Mouse (Mus musculus) liver, embryonic 15.5 days (tissue): Measurements from ENCODE around the gene Egflam. TPM values are rescaled to one million over a fixed set of nuclear protein-coding genes. Genes with fewer than 3 reads are reported as not detected.

ENCODE experiments used
- ATAC-seq: fragments of 200-750 bp; cut with Nextera tagmentation; 2 replicates; pipeline ENCODE4 v1.8.0; 2017; ENCODE audit warnings: moderate number of reproducible peaks, mild to moderate bottlenecking, moderate library complexity; ENCODE audit not compliant: insufficient read depth
- H3K27ac ChIP-seq: fragments of 300-500 bp; sonication (generic); replicated peaks from 2 replicates; pipeline ENCODE4 v1.5.1; 2015; ENCODE audit warnings: mild to moderate bottlenecking, inconsistent platforms
- H3K27me3 ChIP-seq: fragments of 300-500 bp; sonication (generic); 2 replicates; pipeline ENCODE4 v1.6.1; 2015; ENCODE audit warnings: mild to moderate bottlenecking, inconsistent platforms
- H3K36me3 ChIP-seq: fragments of 300-500 bp; sonication (generic); replicated peaks from 2 replicates; pipeline ENCODE4 v1.6.1; 2015; ENCODE audit warnings: moderate library complexity, mild to moderate bottlenecking, inconsistent platforms
- H3K4me1 ChIP-seq: fragments of 300-500 bp; sonication (generic); replicated peaks from 2 replicates; pipeline ENCODE4 v1.6.1; 2015; ENCODE audit warnings: inconsistent platforms
- H3K4me2 ChIP-seq: fragments of 300-500 bp; sonication (generic); 2 replicates; pipeline ENCODE4 v1.6.1; 2015; ENCODE audit warnings: moderate library complexity, mild to moderate bottlenecking, inconsistent platforms
- H3K4me3 ChIP-seq: fragments of 300-500 bp; sonication (generic); replicated peaks from 2 replicates; pipeline ENCODE4 v1.5.1; 2015; ENCODE audit warnings: mild to moderate bottlenecking, inconsistent platforms
- H3K9ac ChIP-seq: fragments of 300-500 bp; sonication (generic); 2 replicates; pipeline ENCODE4 v1.6.1; 2015; ENCODE audit warnings: moderate library complexity, mild to moderate bottlenecking, inconsistent platforms
- H3K9me3 ChIP-seq: fragments of 300-500 bp; sonication (generic); replicated peaks from 2 replicates; pipeline ENCODE4 v1.6.1; 2016; ENCODE audit warnings: inconsistent platforms
- WGBS: fragments of 180-500 bp; shearing (Covaris S2); methylation state at CpG from one replicate; pipeline ENCODE4 v1.1.7; 2015; ENCODE audit warnings: mixed read lengths; ENCODE audit not compliant: insufficient replicate concordance; 5-methylcytosine and 5-hydroxymethylcytosine counted together
- polyA plus RNA-seq: library from polyadenylated mRNA; unstranded; fragments of >200 nt; fragmentation: Nextera tagmentation; extraction: Ambion mirVana; gene quantifications from 2 replicates; pipeline ENCODE4 v1.2.1, GENCODE M21; 2015

Gene Egflam
- polyA plus RNA-seq, 1 experiment from 2014 or later = 0.67 TPM

- H3K36me3 ChIP-seq = no peaks in the 10 kb centered on the region
- 0 out of 2 replicates have a peak, but pooled peaks cover 3% of the 10 kb centered on the region for H3K27me3 ChIP-seq
- no peak overlapping the region for H3K9ac ChIP-seq
- no peaks in the 10 kb centered on the region for H3K4me1 ChIP-seq
- ATAC-seq = no peak
- H3K9me3 ChIP-seq = no peaks in the 10 kb centered on the region
- no peak overlapping the region for H3K4me3 ChIP-seq
- 55% methylated on average over 8 of the region's 8 CpGs for WGBS
- H3K4me2 ChIP-seq = no peak overlapping the region
- no peak overlapping the region for H3K27ac ChIP-seq
Observed at GRCm38 (mm10) chr15:7247321-7247720, 150.9 kb downstream of the Egflam start.

- no peak for ATAC-seq
- H3K4me1 ChIP-seq = no peaks in the 10 kb centered on the region
- H3K4me3 ChIP-seq = no peak overlapping the region
- no peak overlapping the region for H3K4me2 ChIP-seq
- peaks cover 11% of the 10 kb centered on the region; the same call in 1 of the 2 replicates for H3K27me3 ChIP-seq
- WGBS = 32% methylated on average over 15 of the region's 15 CpGs
- no peaks in the 10 kb centered on the region for H3K36me3 ChIP-seq
- no peaks in the 10 kb centered on the region for H3K9me3 ChIP-seq
- no peak overlapping the region for H3K9ac ChIP-seq
- H3K27ac ChIP-seq = no peak overlapping the region
Observed at GRCm38 (mm10) chr15:7242161-7242850, 155.9 kb downstream of the Egflam start.

- H3K9ac ChIP-seq = no peak overlapping the region
- no peak overlapping the region for H3K27ac ChIP-seq
- H3K36me3 ChIP-seq = no peaks in the 10 kb centered on the region
- WGBS = 53% methylated on average over 3 of the region's 3 CpGs
- no peak overlapping the region for H3K4me2 ChIP-seq
- no peak for ATAC-seq
- H3K4me1 ChIP-seq = no peaks in the 10 kb centered on the region
- no peak overlapping the region for H3K4me3 ChIP-seq
- no peaks in the 10 kb centered on the region for H3K9me3 ChIP-seq
- H3K27me3 ChIP-seq = peaks cover 11% of the 10 kb centered on the region; the same call in 1 of the 2 replicates
Observed at GRCm38 (mm10) chr15:7240950-7241349, 157.2 kb downstream of the Egflam start.

GRCm38 (mm10) chr15:7239904-7240303 lies 158.3 kb downstream of the Egflam start:
- WGBS = 79% methylated on average over 11 of the region's 11 CpGs

GRCm38 (mm10) chr15:7233393-7234090 lies 164.7 kb downstream of the Egflam start:
- H3K4me1 ChIP-seq = no peaks in the 10 kb centered on the region
- no peaks in the 10 kb centered on the region for H3K36me3 ChIP-seq
- H3K27ac ChIP-seq = no peak overlapping the region
- H3K4me3 ChIP-seq = no peak overlapping the region
- H3K9ac ChIP-seq = no peak overlapping the region
- 61% methylated on average over 13 of the region's 13 CpGs for WGBS
- no peaks in the 10 kb centered on the region for H3K9me3 ChIP-seq
- H3K4me2 ChIP-seq = no peak overlapping the region
- H3K27me3 ChIP-seq = peaks cover 21% of the 10 kb centered on the region; the same call in 1 of the 2 replicates
- ATAC-seq = no peak

More at GRCm38 (mm10) chr15:7239904-7240303, 158.3 kb downstream of the Egflam start:
- Histone ChIP-seq H3K4me3 (no peak overlapping the region), H3K27me3 (peaks cover 7% of the 10 kb centered on the region; the same call in 1 of the 2 replicates), H3K4me2 (no peak overlapping the region), H3K9me3 (no peaks in the 10 kb centered on the region), H3K27ac (no peak overlapping the region), H3K4me1 (no peaks in the 10 kb centered on the region), H3K36me3 (no peaks in the 10 kb centered on the region), H3K9ac (no peak overlapping the region)
- ATAC-seq = no peak

- Histone ChIP-seq H3K4me3 (no peak overlapping the region), H3K27me3 (peaks cover 43% of the 10 kb centered on the region), H3K27ac (no peak overlapping the region), H3K36me3 (no peaks in the 10 kb centered on the region), H3K4me2 (no peak overlapping the region), H3K4me1 (no peaks in the 10 kb centered on the region), H3K9ac (no peak overlapping the region), H3K9me3 (no peaks in the 10 kb centered on the region)
- 2% methylated on average over 5 of the region's 5 CpGs for WGBS
- ATAC-seq = no peak
Observed at GRCm38 (mm10) chr15:7226225-7226624, 172.0 kb downstream of the Egflam start.

GRCm38 (mm10) chr15:7224151-7224775 lies 173.9 kb downstream of the Egflam start:
- no peak overlapping the region for H3K27ac ChIP-seq
- 58% methylated on average over 12 of the region's 12 CpGs for WGBS
- no peaks in the 10 kb centered on the region for H3K36me3 ChIP-seq
- no peak overlapping the region for H3K4me3 ChIP-seq
- no peak overlapping the region for H3K9ac ChIP-seq
- no peak overlapping the region for H3K4me2 ChIP-seq
- H3K9me3 ChIP-seq = no peaks in the 10 kb centered on the region
- H3K27me3 ChIP-seq = peaks cover 56% of the 10 kb centered on the region
- H3K4me1 ChIP-seq = no peaks in the 10 kb centered on the region
- ATAC-seq = no peak

- Histone ChIP-seq H3K27me3 (peaks cover 60% of the 10 kb centered on the region), H3K4me1 (no peaks in the 10 kb centered on the region), H3K4me2 (no peak overlapping the region), H3K9me3 (no peaks in the 10 kb centered on the region), H3K9ac (no peak overlapping the region), H3K36me3 (no peaks in the 10 kb centered on the region), H3K27ac (no peak overlapping the region), H3K4me3 (no peak overlapping the region)
- WGBS = 39% methylated on average over 11 of the region's 11 CpGs
- no peak for ATAC-seq
Observed at GRCm38 (mm10) chr15:7222809-7223208, 175.4 kb downstream of the Egflam start.

GRCm38 (mm10) chr15:7217273-7217598 lies 181.0 kb downstream of the Egflam start:
- H3K4me2 ChIP-seq = no peak overlapping the region
- no peak overlapping the region for H3K27ac ChIP-seq
- no peaks in the 10 kb centered on the region for H3K36me3 ChIP-seq
- H3K4me1 ChIP-seq = no peaks in the 10 kb centered on the region
- H3K9ac ChIP-seq = no peak overlapping the region
- H3K4me3 ChIP-seq = no peak overlapping the region
- WGBS = 30% methylated on average over 6 of the region's 6 CpGs
- H3K9me3 ChIP-seq = no peaks in the 10 kb centered on the region
- ATAC-seq = no peak
- H3K27me3 ChIP-seq = peaks cover 39% of the 10 kb centered on the region

GRCm38 (mm10) chr15:7216581-7217272 lies 181.5 kb downstream of the Egflam start:
- H3K4me1 ChIP-seq = no peaks in the 10 kb centered on the region
- 32% methylated on average over 9 of the region's 9 CpGs for WGBS
- H3K9ac ChIP-seq = no peak overlapping the region
- no peak overlapping the region for H3K4me2 ChIP-seq
- H3K27ac ChIP-seq = no peak overlapping the region
- no peaks in the 10 kb centered on the region for H3K9me3 ChIP-seq
- no peak for ATAC-seq
- peaks cover 40% of the 10 kb centered on the region for H3K27me3 ChIP-seq
- no peak overlapping the region for H3K4me3 ChIP-seq
- H3K36me3 ChIP-seq = no peaks in the 10 kb centered on the region

GRCm38 (mm10) chr15:7215845-7216244 lies 182.3 kb downstream of the Egflam start:
- no peaks in the 10 kb centered on the region for H3K36me3 ChIP-seq
- no peak overlapping the region for H3K4me3 ChIP-seq
- H3K4me1 ChIP-seq = no peaks in the 10 kb centered on the region
- no peak overlapping the region for H3K9ac ChIP-seq
- 69% methylated on average over 3 of the region's 3 CpGs for WGBS
- peaks cover 36% of the 10 kb centered on the region for H3K27me3 ChIP-seq
- ATAC-seq = no peak
- H3K9me3 ChIP-seq = no peaks in the 10 kb centered on the region
- no peak overlapping the region for H3K27ac ChIP-seq
- no peak overlapping the region for H3K4me2 ChIP-seq
